Mouse (Mus musculus): ENCODE data around the gene Zbtb34. TPM values are rescaled to one million over a fixed set of nuclear protein-coding genes. Genes with fewer than 3 reads are reported as not detected.

The Zbtb34 gene
- polyA plus RNA-seq, 1 experiment from 2014 or later: 8.3 TPM

GRCm38 (mm10) chr2:33426640-33427398 is 4.3 kb downstream of the Zbtb34 start:
- Histone ChIP-seq H3K27ac (replicated peaks) (no peak overlapping the region), H3K4me2 (no peak overlapping the region), H3K9ac (no peak overlapping the region), H3K4me1 (replicated peaks) (peaks cover 26% of the 10 kb centered on the region), H3K27me3 (no peaks in the 10 kb centered on the region), H3K36me3 (peaks cover 7% of the 10 kb centered on the region; the same call in 1 of the 2 replicates), H3K4me3 (no peak overlapping the region), H3K9me3 (no peaks in the 10 kb centered on the region)
- no peak for ATAC-seq (ENCODE audit: low FRiP score, low read depth)
- WGBS: 53% methylated on average over 10 of the region's 10 CpGs

DNA sequence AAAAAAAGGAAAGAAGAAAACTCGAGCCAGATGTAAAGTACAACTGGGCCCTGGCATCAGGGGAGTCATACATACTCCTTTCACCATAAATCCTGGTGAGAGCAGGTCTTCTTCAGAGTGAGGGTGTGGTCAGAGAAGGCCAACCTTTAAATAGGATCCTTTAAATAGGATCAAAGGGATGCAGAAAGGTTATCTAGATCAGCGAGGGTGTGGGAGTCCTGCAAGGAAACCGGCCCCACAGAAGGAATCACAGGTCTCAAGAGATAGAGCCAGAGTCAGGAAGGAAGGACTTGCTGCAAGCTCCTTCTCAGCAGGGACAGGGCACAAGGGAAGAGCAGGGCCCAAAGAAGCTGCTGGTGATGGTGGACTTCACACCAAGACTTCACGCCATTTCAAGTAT is 13.7 kb downstream of the Zbtb34 start:
- no peak for ATAC-seq (ENCODE audit: low FRiP score, low read depth)
- Histone ChIP-seq H3K9me3 (no peaks in the 10 kb centered on the region), H3K4me1 (replicated peaks) (0 out of 2 replicates have a peak, but pooled peaks cover 3% of the 10 kb centered on the region), H3K9ac (no peak overlapping the region), H3K36me3 (no peaks in the 10 kb centered on the region), H3K4me2 (no peak overlapping the region), H3K27me3 (no peaks in the 10 kb centered on the region), H3K27ac (replicated peaks) (no peak overlapping the region), H3K4me3 (no peak overlapping the region)
- 89% methylated on average over 4 of the region's 4 CpGs for WGBS

- Histone ChIP-seq H3K27me3 (no peaks in the 10 kb centered on the region), H3K4me2 (no peak overlapping the region), H3K4me3 (no peak overlapping the region), H3K9ac (no peak overlapping the region), H3K9me3 (no peaks in the 10 kb centered on the region), H3K4me1 (replicated peaks) (no peaks in the 10 kb centered on the region), H3K36me3 (peaks cover 20% of the 10 kb centered on the region), H3K27ac (replicated peaks) (no peak overlapping the region)
- no peak for ATAC-seq (ENCODE audit: low FRiP score, low read depth)
- WGBS: 95% methylated on average over 13 of the region's 13 CpGs
These were observed 17.1 kb downstream of the Zbtb34 start for GRCm38 (mm10) chr2:33414019-33414418.

DNA sequence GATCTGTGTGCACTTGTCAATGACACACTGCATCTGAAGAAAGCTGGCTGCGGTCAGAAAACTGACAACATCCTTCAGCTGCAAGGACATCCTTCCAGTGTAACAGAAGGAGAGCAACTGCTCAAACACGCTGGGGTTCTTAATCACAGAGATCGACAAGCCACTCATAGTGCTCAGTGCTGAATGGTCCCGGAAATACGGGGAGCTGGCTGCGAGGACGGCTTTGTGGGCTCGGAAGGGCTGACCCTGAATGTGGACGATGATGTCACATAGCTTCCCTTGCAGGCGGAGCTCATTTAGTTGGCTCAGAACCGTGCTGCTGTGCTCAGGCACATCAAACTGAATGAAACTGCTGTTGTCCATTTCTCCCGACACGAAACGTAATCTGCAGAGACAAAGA is 19.0 kb downstream of the Zbtb34 start:
- ATAC-seq (ENCODE audit: low FRiP score, low read depth): no peak
- Histone ChIP-seq H3K9me3 (no peaks in the 10 kb centered on the region), H3K9ac (no peak overlapping the region), H3K4me3 (no peak overlapping the region), H3K27me3 (no peaks in the 10 kb centered on the region), H3K36me3 (peaks cover 20% of the 10 kb centered on the region), H3K27ac (replicated peaks) (no peak overlapping the region), H3K4me2 (no peak overlapping the region), H3K4me1 (replicated peaks) (no peaks in the 10 kb centered on the region)
- 80% methylated on average over 14 of the region's 14 CpGs for WGBS

DNA sequence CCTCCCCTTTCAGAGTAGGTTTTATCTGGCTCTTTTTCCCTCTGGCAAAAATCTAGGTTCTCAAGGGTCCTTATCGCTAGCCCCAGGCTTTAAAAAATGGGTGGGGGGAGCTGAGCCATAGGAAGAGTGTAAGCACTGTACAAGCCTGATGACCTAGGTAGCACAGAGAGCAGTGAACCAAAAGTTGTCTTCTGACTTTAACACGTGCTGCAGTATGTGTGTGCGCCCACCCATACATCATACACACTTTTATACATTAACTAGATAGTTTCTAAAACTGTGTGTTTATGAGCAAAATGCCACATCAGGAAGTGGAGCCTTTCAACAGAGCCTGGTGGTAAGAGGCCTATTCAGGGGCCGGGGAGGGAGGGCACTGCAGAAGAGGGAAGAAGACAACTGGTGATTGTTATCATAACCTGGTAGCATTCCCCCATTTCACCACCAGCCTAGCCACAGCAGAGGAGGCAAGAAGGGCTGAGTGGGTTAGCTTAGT is 27.6 kb downstream of the Zbtb34 start:
- Histone ChIP-seq H3K4me1 (replicated peaks) (peaks cover 4% of the 10 kb centered on the region; the same call in 1 of the 2 replicates), H3K9me3 (no peaks in the 10 kb centered on the region), H3K27ac (replicated peaks) (no peak overlapping the region), H3K36me3 (no peaks in the 10 kb centered on the region), H3K4me3 (no peak overlapping the region), H3K4me2 (no peak overlapping the region), H3K27me3 (no peaks in the 10 kb centered on the region), H3K9ac (no peak overlapping the region)
- 84% methylated on average over 4 of the region's 4 CpGs for WGBS
- no peak for ATAC-seq (ENCODE audit: low FRiP score, low read depth)

DNA sequence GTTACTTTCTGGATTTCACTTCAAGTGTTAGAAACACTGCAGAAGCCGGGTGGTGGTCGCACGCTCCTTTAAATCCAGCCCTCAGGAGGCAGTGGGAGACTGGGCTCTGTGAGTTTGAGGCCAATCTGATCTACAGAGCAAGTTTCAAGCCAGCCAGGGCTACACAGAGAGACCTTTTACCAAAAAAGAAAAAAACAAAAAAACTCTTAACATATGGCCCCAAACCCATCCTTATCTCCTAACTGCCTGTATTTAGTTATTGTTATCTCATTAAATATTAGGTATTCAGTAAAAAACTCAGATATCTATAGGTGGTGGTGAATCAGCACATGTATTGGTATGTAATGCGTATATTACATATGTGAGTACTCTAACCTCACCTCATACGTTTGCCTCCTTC is 28.5 kb downstream of the Zbtb34 start:
- H3K4me1 ChIP-seq (replicated peaks): peaks cover 4% of the 10 kb centered on the region; the same call in 1 of the 2 replicates
- 69% methylated on average over 5 of the region's 5 CpGs for WGBS
- no peak overlapping the region for H3K27ac ChIP-seq (replicated peaks)
- H3K36me3 ChIP-seq: no peaks in the 10 kb centered on the region
- no peak overlapping the region for H3K4me3 ChIP-seq
- H3K27me3 ChIP-seq: no peaks in the 10 kb centered on the region
- ATAC-seq (ENCODE audit: low FRiP score, low read depth): no peak
- H3K4me2 ChIP-seq: no peak overlapping the region
- H3K9me3 ChIP-seq: no peaks in the 10 kb centered on the region
- no peak overlapping the region for H3K9ac ChIP-seq

DNA sequence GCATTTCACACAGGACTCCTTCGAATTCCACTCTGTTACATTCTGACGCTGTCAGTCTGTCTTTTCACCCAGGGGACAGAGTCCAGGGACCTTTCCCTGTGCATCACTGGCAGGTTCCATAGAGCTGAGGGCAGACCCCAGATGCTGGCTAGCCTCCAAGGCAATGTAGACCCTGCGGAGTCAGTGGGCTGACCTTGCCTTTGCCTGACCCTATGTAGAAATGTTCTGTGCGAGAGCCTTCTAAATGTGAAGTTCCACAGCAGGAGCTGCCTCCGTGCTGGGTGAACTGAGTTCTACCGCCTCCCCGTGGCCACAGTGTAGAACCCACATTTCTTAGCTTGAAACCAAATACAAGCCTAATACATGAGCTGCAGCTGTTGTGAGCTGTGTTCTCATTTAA is 28.9 kb downstream of the Zbtb34 start:
- Histone ChIP-seq H3K4me3 (no peak overlapping the region), H3K4me1 (replicated peaks) (peaks cover 4% of the 10 kb centered on the region; the same call in 1 of the 2 replicates), H3K9me3 (no peaks in the 10 kb centered on the region), H3K4me2 (no peak overlapping the region), H3K9ac (no peak overlapping the region), H3K27ac (replicated peaks) (no peak overlapping the region), H3K27me3 (no peaks in the 10 kb centered on the region), H3K36me3 (no peaks in the 10 kb centered on the region)
- 34% methylated on average over 7 of the region's 7 CpGs for WGBS
- no peak for ATAC-seq (ENCODE audit: low FRiP score, low read depth)

GRCm38 (mm10) chr2:33401217-33401616 is 29.9 kb downstream of the Zbtb34 start:
- H3K9ac ChIP-seq: no peak overlapping the region
- H3K4me3 ChIP-seq: no peak overlapping the region
- no peak for ATAC-seq (ENCODE audit: low FRiP score, low read depth)
- H3K4me1 ChIP-seq (replicated peaks): peaks cover under 1% of the 10 kb centered on the region; the same call in 1 of the 2 replicates
- H3K36me3 ChIP-seq: no peaks in the 10 kb centered on the region
- no peak overlapping the region for H3K4me2 ChIP-seq
- H3K27ac ChIP-seq (replicated peaks): no peak overlapping the region
- 44% methylated on average over 3 of the region's 3 CpGs for WGBS
- no peaks in the 10 kb centered on the region for H3K27me3 ChIP-seq
- H3K9me3 ChIP-seq: no peaks in the 10 kb centered on the region

DNA sequence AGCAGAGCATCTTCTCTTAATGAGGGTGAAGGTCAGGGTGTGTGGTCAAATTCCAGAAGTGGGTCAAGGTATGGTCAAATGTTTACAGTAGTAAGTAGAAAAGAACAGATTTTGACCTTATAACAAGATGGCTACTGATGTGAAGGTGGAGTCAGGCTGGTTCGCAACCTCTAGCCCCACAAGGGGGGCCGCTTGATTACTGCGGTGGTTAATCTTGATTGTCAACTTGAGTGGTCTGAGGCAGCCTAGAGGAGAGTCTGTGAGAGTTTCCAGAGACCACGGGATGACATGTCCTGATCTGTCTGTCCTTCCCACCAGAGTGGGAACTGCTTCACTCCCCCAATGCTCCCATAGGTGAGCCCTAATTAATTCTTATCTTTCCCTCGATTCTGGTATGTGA is 30.6 kb downstream of the Zbtb34 start:
- no peak for ATAC-seq (ENCODE audit: low FRiP score, low read depth)
- Histone ChIP-seq H3K27ac (replicated peaks) (no peak overlapping the region), H3K27me3 (no peaks in the 10 kb centered on the region), H3K4me1 (replicated peaks) (no peaks in the 10 kb centered on the region), H3K36me3 (no peaks in the 10 kb centered on the region), H3K9me3 (no peaks in the 10 kb centered on the region), H3K9ac (no peak overlapping the region), H3K4me2 (no peak overlapping the region), H3K4me3 (no peak overlapping the region)
- 89% methylated on average over 5 of the region's 5 CpGs for WGBS

- Histone ChIP-seq H3K4me2 (no peak overlapping the region), H3K9me3 (no peaks in the 10 kb centered on the region), H3K4me1 (replicated peaks) (no peaks in the 10 kb centered on the region), H3K36me3 (no peaks in the 10 kb centered on the region), H3K27me3 (no peaks in the 10 kb centered on the region), H3K4me3 (no peak overlapping the region), H3K27ac (replicated peaks) (no peak overlapping the region), H3K9ac (no peak overlapping the region)
- ATAC-seq (ENCODE audit: low FRiP score, low read depth): no peak
- 85% methylated on average over 7 of the region's 7 CpGs for WGBS
These were observed 32.0 kb downstream of the Zbtb34 start for GRCm38 (mm10) chr2:33399091-33399490.

GRCm38 (mm10) chr2:33397036-33397435 is 34.1 kb downstream of the Zbtb34 start:
- H3K27ac ChIP-seq (replicated peaks): no peak overlapping the region
- no peaks in the 10 kb centered on the region for H3K27me3 ChIP-seq
- 73% methylated on average over 4 of the region's 4 CpGs for WGBS
- H3K4me2 ChIP-seq: no peak overlapping the region
- no peaks in the 10 kb centered on the region for H3K36me3 ChIP-seq
- no peak overlapping the region for H3K4me3 ChIP-seq
- H3K4me1 ChIP-seq (replicated peaks): 0 out of 2 replicates have a peak, but pooled peaks cover 4% of the 10 kb centered on the region
- H3K9me3 ChIP-seq: no peaks in the 10 kb centered on the region
- no peak overlapping the region for H3K9ac ChIP-seq
- ATAC-seq (ENCODE audit: low FRiP score, low read depth): no peak

DNA sequence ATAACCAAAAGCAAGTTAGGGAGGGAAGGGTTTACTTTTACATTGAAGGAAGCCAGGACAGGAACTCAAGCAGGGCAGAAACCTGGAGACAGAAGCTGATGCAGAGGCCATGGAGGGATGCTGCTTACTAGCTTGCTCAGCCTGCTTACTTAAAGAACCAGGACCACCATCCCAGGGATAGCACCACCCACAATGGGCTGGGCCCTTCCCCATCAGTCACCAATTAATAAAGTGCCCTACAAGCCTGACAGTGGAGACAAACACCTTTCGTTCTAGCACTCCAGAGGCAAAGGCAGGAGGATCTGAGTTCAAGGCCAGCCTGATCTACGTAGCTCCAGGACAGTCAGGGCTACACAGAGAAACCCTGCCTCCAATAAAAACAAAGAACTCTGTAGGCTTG is 36.1 kb downstream of the Zbtb34 start:
- 88% methylated on average over 2 of the region's 2 CpGs for whole genome bisulfite sequencing
- H3K9me3 ChIP-seq: no peaks in the 10 kb centered on the region
- ATAC-seq (ENCODE audit: low FRiP score, low read depth): no peak
- no peak overlapping the region for H3K4me3 ChIP-seq
- H3K27ac ChIP-seq (replicated peaks): no peak overlapping the region
- H3K4me2 ChIP-seq: no peak overlapping the region
- H3K4me1 ChIP-seq (replicated peaks): 0 out of 2 replicates have a peak, but pooled peaks cover 4% of the 10 kb centered on the region
- no peak overlapping the region for H3K9ac ChIP-seq
- H3K36me3 ChIP-seq: no peaks in the 10 kb centered on the region
- no peaks in the 10 kb centered on the region for H3K27me3 ChIP-seq
